Mouse (Mus musculus) spleen, embryonic (tissue): ENCODE measurements around the gene Gm10447.
"Not testable (repeated sequence)": the region's sequence is repeated elsewhere in the genome, so short reads cannot be mapped to it uniquely, and the experiment has no call there.

ENCODE experiments used
- CTCF ChIA-PET: fragments of 350-600 bp; sonication (Branson Sonifier 250); formaldehyde crosslinking; loops from one replicate; lab custom pipeline; 2022; lab: Charles Lee

The Gm10447 gene

DNA sequence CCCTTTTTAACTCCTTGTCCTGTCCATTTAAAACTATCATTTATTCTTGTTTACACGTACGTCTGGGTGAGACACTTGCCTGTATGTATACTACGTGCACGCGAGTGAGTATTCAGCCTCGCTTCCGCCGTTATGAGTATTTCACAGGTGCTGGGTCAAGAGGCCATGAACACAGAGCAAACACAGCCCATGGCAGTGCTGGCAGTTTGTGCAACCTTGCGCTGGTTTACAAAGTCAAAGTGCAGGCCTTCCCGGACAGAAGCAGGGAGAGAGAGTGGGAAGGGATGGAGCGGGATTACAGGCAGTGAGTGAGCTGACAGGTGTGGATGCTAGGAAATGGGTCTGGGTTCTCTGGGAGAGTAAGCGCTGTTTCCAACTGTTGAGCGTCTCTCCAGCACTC lies 10.7 kb downstream of the Gm10447 start:
- CTCF ChIA-PET = no interaction called here

DNA sequence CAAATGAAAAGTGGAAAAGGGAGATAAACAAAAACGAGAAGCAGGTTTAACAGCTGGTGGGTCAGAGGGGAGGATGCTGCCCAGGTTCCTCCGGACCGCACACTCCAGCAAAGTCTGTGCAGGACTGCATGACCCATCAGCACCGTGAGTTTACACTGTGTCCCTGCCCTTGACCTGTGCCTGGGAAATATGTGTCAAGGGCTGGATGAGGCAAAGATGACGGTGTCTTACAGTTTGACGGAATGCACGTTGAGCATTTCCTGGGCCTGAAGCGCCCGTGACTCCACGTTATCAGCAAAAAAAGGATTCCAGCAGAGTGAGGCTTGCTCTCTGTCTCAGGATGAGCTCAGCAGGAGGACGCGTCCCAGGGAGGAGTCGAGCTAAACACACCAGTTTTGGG lies 11.3 kb downstream of the Gm10447 start:
- CTCF ChIA-PET = interaction anchor here (0.5 kb wide), 1 partner anchor 91 kb away, joined by 3 read pairs; no protein-coding TSS in a partner anchor

DNA sequence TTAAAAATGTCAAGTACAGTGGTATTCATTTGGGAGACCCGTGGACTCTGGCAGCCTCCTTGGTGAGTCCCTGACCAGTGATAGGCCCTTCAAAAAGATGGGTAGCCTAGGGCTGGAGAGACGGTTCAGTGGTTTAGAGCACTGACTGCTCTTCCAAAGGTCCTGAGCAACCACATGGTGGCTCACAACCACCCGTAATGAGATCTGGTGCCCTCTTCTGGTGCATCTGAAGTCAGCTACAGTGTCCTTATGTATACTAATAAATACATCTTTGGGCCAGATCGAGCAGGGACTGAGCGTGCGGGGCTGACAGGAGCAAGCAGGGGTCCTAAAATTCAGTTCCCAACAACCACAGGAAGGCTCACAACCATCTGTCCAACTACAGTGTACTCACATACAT lies 13.0 kb downstream of the Gm10447 start:
- CTCF ChIA-PET = no interaction called here

DNA sequence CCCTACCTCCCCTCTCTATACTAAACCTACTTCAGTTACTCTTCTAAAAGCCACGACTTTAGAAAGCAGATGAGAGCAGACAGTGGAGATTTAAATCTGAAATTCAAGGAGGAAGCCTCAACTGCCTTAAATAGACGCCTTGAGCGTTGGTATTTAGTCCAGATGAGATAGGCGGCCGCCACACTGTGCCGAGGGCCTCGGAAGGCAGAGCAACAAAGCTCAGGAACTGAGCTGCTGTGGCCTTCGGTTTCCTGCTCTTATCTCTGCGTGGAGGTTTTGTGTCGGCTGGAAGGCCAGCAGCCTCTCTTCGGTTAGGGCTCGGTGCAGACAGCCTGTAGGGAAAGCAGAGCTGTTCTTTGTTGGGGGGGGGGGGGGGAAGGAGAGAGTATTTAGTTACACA lies 15.0 kb downstream of the Gm10447 start:
- CTCF ChIA-PET = interaction anchor here (1.0 kb wide), 1 partner anchor 11 kb away, joined by 3 read pairs; the partner anchor contains the start of gene Gdf9

DNA sequence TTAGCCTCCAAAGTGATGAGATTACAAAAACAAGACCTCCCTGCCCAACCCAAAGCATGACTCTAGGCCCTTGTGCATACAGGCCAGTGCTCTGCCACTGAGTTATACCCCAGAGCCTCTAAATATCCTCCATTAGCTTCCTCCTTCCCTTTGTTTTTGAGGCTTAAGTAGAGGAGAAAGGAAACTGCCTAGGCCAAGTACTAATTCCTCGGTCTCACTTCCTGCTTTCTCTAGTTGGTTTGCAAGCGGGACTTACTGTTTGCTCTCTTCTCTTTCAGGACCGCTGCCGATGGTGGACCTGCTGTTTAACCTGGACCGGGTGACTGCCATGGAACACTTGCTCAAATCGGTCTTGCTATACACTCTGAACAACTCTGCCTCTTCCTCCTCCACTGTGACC lies 20.6 kb downstream of the Gm10447 start:
- CTCF ChIA-PET = no interaction called here

DNA sequence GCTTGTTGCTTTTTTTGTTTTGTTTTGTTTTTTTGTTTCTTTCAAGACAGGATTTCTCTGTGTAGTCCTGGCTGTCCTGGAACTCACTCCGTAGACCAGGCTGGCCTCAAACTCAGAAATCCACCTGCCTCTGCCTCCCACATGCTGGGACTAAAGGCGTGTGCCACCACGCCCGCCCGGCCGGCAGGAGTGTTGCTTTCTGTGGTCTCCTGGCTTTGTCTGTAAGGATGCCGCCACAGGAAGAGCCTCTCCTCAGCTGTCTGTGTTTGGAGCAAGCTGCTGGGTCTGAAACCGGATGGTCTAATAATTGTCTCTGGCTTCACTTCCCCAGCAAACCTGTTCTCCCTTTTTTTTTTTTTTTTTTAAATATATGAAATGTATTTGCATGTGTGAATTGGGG lies 21.4 kb downstream of the Gm10447 start:
- CTCF ChIA-PET = no interaction called here

DNA sequence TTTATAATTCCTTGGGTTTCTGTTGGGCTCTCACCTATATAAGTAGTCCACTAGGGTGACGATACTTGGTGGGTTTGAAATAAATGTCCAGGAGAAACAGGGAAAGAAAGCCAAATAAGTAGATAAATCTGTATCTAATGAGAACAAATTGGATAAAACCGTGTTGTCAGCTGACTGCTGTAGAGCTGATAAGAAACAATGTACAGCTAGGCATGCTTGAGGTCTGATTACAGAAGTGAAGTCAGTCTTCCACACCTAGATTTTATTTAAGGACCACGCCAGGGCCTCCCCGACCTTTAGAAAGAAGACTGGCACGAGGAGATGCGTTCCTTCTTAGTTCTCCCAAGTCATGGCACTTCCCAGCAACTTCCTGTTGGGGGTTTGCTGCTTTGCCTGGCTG lies 23.9 kb downstream of the Gm10447 start:
- CTCF ChIA-PET = no interaction called here

DNA sequence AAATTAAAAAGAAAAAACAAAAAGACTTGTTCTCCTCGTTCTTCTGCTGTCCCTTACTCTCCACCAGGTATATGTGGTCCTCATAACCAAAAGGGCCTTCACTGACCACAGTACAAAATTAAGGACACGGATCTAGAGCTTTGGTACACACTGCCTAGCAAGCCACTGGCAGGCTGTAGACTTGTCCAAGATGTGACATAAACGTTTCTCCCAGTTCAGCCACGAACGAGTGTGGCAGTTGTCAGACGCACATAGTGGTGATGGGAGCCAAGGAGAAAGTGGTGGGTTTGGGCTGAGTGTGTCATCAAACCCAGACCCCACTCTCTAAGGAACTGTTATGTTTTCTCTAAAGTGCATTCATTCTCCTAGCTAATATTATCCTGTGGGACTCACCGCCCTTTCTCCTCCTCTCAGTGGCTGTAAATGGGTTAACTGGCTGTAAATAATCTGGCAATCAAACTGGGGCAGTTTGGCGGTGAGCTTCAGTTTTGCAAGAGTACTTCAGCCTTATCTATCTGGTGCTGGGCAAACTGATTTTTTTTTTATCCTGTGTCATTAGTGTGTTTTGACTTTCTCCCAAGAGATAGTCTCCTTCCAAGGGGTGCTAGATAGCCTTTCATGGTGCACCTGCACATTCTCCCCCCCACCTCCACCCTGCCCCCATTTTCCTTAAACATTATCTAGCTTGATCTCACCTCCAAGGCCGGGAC lies 25.4 kb downstream of the Gm10447 start:
- CTCF ChIA-PET = interaction anchor here (0.8 to 1.3 kb wide), 2 partner anchors 10 to 419 kb away, joined by 3 to 4 read pairs; no protein-coding TSS in a partner anchor

DNA sequence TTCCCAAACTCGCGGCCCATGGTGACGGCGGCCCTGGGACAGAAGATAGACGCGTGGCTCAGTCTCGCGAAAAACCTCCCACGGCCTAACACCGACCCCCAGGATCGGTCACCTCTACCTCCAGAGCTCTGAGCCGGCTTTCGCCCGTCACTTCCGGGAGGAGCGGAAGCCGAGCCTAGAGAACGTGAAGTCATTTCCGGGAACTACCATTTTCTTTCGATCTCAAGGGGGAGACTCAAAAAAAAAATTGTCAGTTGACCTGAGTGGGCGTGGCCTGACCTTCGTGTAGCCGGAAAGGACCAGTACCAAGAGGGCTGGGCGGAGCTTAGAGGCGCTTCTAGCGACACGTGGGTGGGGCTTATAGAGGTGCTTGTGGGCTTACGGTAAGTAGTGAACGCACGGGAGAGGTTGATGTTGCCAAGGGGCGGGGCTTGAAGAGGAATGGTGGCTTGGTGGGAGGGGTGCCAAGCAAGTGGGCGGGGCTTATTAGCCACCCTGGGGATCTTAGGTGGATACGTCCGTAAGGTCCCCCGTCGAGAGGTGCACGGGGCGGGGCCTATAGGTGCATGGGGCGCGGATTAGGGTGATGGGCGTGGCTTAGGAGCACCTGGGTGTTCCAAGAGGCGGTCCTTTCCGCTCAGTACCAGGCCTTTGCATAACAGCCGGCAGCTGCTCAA lies 26.1 kb downstream of the Gm10447 start, which contains the start of the genes Uqcrq and Gdf9:
Uqcrq (minus strand) TSS at position 162 of the 677 bp plus-strand sequence.
Gdf9 (plus strand) TSS at position 354 of the 677 bp plus-strand sequence.
- CTCF ChIA-PET = interaction anchor here (0.6 to 1.3 kb wide), 2 partner anchors 11 to 129 kb away, joined by 3 read pairs; no protein-coding TSS in a partner anchor

DNA sequence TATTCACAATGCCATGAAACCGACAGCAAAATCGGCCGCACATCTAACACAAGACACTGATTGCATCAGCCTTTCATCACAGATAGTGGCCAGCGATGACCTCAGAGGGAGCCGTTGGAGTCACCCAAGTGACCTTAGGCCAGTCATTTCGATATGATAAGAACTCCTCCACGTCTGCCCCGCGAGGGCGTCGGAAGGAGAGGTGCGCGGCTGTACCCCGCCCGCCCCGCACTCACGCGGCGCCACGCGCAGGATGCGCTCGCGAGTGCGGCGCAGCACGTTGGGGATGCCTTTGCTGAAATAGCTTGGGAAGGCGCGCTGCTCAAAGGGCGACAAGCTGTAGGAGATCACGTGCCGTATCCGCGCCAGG lies 26.6 kb downstream of the Gm10447 start:
- CTCF ChIA-PET = no interaction called here

DNA sequence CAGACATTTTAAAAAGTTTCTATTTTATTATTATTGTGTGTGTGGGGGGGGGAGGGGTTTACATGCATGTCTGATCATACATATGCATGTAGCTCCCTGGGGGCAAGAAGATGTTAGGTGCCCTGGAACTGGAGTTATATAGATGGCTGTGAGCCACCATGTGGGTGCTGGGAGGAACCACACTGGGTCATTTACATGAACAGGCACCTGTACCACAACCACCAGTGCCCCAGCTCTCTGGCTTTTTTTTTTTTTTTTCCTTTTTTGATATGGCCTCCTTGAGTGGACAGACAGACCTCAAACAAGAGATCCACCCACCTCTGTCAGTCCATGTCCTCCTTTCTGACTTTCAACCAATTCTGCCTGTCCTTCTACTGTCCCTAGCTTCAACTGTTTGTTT lies 27.7 kb downstream of the Gm10447 start:
- CTCF ChIA-PET = interaction anchor here (0.6 kb wide), 1 partner anchor 510 kb away, joined by 4 read pairs; no protein-coding TSS in a partner anchor

DNA sequence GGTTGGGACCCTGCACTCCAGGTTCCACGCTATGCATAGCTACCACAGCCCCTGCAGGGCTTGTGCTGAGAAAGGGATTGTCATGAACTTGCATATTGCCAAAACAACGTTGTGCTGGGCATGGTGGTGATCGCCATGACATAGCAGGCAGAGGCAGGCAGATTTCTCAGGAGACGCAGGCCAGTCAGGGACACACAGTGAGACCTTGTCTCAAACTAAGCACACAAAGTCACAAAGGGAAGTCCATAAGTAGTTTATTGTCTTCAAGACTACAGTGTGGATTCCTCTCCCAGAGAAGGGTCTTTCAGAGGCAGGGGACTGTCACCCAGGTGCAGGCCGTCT lies 28.2 kb downstream of the Gm10447 start:
- CTCF ChIA-PET = no interaction called here

DNA sequence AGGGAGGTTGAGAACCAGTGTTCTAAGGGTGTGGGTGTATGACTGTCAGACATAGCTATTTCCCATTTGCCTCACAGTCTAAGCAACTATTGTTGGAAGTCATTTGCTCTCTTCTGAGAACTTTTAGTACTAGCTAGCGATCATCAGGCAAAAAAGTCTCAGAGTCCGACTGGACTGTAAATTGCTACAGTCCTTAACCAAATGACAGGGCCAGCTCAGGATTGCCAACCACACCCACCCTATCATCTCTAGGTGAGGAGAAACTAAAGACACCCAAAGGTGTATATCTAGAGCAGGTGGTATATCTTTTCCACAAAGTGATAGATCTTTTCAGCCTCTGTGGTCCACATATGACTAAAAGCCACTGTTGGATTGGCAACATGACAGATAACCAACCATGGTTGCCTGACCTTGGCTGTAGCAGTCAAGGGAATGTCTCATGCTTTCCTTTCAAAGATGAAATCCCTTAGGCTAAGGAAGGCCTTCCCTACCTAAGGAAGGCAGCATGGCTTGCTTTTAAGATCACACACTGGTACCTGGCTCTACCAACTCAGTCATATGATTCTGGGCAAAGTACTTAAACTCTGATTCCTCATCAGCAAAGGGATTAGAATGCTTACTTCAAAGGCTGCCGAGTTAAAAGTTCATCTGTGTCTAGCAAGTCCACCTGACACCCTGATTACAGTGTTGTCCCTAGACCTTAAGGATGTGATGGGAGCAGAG lies 28.8 kb downstream of the Gm10447 start:
- CTCF ChIA-PET = no interaction called here

DNA sequence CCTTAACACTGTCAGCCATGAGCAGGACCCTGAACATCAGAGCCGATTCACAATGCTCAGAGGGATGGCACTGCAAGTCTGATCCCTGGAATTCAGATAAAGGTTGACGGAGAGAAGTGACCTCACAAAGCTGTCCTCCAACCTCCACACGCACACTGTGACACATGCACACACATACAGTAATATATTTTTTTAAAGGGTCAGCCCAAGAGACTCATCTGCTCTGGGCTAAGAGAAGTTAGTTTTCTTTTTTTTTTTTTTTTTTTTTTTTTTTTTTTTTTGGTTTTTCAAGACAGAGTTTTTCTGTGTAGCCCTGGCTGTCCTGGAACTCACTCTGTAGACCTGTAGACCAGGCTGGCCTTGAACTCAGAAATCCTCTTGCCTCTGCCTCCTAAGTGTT lies 30.0 kb downstream of the Gm10447 start:
- CTCF ChIA-PET = not testable (repeated sequence)

DNA sequence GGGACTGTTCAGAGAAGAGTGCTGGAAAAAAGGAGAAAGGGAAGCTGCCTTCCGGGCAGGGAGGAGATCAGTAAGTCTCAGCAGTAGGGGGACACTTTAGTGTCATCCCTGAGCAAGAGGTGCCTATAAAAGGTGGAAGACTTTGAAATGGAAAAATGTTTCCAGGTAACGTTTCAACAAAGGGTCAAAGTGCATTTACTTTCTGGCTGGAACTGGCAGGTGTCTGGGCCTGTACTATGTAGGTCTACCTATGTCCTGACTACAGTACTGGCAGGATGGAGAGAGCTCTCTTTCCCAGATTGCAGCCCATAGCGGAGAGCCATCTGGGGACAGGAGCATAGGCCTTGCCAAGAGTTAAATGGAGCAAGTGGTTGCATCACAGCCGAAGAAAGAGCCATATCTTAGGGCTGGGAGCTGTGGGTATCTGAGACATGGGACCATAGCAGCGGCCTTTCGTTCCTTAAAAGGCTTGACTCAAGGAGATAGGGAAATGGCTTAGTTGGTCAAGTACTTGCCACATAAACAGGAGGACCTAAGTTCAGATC lies 31.1 kb downstream of the Gm10447 start:
- CTCF ChIA-PET = interaction anchor here (1.2 kb wide), 1 partner anchor 24 kb away, joined by 3 read pairs; no protein-coding TSS in a partner anchor

DNA sequence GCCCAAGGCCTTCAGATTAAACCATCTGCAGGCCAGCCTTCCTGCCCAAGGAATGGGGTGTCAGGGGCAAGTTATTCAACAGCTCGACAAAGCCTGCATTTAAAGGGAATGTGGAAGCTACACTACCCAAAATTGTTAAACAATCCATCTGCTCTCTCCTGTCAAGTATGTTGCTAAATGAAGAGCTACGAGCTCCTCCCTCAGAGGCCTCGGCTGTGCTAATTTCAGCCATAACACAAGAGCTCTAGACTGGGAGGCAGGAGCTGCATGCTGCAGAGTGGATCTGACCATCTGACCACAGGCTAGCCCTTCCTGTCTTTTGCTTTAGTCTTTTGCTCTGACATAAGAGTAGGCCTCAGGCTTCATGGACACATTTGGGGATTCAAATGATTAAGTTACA lies 31.7 kb downstream of the Gm10447 start:
- CTCF ChIA-PET = interaction anchor here (1.2 kb wide), 1 partner anchor 24 kb away, joined by 3 read pairs; no protein-coding TSS in a partner anchor

DNA sequence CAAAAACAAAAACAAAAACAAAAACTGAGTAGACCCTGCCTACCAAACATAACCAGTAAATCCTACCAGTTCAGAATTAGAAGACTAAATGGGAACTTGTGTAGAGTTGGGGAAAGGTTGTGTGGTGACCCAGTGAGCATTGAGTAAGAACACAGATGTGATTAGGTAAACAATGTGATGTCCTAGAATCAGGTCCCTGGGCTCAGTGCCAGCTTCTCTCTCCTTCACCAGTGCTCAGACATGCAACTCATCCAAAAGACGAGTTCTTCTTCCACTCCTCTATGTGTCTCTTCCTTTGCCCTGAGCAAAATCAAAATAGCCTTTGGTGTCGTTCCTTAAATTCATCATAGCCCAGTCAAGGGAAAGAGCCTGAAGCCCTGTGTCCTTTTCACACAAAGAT lies 32.1 kb downstream of the Gm10447 start:
- CTCF ChIA-PET = interaction anchor here (1.2 kb wide), 1 partner anchor 23 kb away, joined by 3 read pairs; no protein-coding TSS in a partner anchor

DNA sequence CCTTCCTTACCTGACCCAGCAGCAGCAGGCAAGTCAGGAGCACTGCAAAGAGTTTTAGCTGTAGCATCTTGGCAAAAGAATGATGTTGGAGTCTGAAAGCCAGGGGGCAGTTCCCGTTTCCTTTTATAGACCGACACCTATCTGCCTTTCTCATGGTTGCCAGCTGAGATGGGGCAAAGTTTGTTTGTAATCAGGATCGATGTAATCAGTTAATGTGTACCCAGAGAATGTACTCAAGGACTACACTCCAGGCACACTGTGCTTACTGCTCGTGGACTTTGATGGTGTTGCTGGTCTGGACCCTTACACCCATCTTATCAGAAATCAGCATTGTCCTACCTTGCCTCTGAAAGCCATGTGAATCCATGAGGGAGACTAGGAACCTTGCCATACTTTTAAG lies 33.9 kb downstream of the Gm10447 start, which contains the start of gene Leap2:
Leap2 (minus strand) TSS at position 135 of the 400 bp plus-strand sequence.
- CTCF ChIA-PET = no interaction called here

DNA sequence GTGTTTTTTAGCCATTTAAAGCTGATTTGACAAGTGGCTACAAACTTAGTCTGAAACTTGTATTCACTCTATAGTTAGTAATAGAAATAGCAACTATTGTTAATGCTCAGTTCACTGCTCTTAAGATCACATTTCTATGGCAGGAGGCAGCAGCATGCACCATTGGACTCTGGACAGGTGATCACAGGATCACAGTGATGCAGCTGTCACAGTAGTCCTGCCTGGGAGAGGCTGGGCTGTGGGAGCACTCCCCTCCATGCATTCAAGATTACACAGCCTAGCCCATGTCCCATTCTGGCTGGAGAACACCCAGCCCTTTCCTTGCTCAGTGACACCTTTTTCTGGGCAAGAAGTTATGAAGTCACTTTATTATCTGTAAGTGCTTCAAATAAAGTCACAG lies 38.9 kb downstream of the Gm10447 start:
- CTCF ChIA-PET = no interaction called here

DNA sequence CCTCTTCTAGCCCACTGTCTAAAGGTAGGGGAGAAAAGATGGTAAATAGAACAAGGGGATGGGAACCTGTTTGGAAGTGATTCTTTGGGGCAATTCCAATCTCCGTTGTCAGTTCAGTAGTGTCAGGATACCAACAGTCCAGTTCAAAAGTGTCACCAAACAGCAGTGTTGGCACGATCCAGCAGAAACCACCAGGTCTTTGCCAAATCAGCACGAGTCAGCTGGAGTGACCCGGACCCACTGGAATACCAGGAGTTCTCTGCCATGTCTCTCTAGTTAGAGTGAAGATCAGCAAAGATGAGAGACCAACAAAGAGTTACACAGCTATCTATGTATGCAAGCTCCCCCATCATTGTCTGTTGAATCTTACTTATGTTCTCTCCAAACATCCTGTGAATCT lies 43.0 kb downstream of the Gm10447 start:
- CTCF ChIA-PET = no interaction called here

DNA sequence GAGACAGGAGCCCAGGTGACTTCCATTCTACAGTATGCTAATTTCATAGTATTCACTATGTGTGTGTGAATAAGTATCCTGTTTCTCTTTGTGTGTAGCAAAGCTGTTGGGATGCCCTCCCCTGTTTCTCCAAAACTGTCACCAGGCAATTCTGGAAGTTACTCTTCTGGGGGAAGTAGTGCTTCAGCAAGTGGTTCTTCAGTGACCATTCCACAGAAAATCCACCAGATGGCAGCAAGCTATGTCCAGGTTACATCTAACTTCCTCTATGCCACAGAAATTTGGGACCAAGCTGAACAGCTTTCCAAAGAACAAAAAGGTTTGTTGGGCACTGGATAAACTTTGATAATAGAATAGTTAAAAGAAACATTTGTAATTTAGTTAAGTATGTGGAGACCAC lies 45.2 kb downstream of the Gm10447 start:
- CTCF ChIA-PET = no interaction called here
